17 mouse cellular contexts compared by ENCODE assay signal in the genomic region with DNA sequence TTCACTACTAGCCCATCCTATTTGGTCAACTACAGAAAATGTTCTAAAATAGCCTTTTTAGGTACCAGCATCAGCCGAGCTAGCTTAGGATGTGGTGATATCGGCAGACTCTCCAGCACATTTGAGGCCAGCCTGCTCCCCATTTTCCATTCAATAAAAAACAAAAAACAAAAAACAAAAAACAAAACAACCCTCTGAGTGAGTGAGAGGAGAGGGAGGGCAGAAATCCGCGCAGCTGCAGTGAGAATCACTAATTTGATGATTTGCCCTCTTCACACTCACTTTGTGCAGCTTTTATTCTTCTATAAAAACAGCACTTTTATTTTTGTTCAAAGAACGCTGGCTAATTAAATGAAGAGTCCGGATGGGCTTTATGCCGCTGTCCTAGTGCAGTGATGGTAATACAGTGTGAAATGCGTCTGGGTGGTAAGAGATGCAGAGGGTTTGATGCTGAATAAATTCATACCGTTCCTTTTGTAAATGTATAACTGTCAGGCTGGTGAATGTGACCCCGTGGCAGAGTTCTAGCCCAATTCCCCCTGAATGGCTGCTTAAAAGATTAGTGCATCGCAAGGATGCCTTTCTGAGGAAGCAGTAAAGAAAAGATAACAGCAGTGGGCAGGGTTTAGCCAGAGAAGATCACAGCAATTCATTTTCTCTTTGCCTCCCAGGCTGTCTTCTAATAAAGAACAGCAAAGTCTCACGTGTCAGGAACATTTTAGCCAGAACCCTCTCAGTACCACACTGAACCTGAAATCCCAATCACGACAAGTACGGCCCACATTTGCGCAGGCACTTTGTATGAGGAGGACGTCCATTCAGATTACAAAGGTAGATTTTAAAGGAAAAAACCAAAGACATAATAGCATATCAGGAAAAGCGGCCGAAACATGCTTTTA.
DNase-seq lines count a peak whose midpoint lies in the region; ATAC-seq and TF ChIP-seq lines count a peak whose summit lies in the region.
"Had no signal": no experiment of that assay in that cellular context is flagged by ENCODE, and none has a peak within 500 bp of the region (broad histone marks: within the 10 kb centered on the region; RNA-seq: fewer than 3 reads in every experiment).

No protein-coding gene starts in this region.

- H3K27ac ChIP-seq in hindbrain, embryonic 15.5 days (replicated peaks), result peak overlapping the region; percentile 39
- peak overlapping the region; percentile 67 for H3K27ac ChIP-seq in midbrain, embryonic 15.5 days
- H3K27ac ChIP-seq: liver, embryonic 12.5 days; lung, embryonic 15.5 days had no signal

- no peaks in the 10 kb centered on the region for H3K9me3 ChIP-seq in hindbrain, embryonic 15.5 days
- no peaks in the 10 kb centered on the region for H3K9me3 ChIP-seq in midbrain, embryonic 15.5 days
- H3K9me3 ChIP-seq: liver, embryonic 12.5 days; lung, embryonic 15.5 days had no signal

- no peak overlapping the region for H3K9ac ChIP-seq in hindbrain, embryonic 15.5 days
- H3K9ac ChIP-seq in midbrain, embryonic 15.5 days, result no peak overlapping the region
- H3K9ac ChIP-seq: liver, embryonic 12.5 days; lung, embryonic 15.5 days had no signal

- H3K4me2 ChIP-seq in hindbrain, embryonic 15.5 days, result peak overlapping the region; percentile 1; the same call in 1 of the 2 replicates
- H3K4me2 ChIP-seq in midbrain, embryonic 15.5 days, result peak overlapping the region; percentile 15; the same call in 1 of the 2 replicates
- H3K4me2 ChIP-seq: heart, embryonic 11.5 days; liver, embryonic 12.5 days; lung, embryonic 15.5 days had no signal

- ATAC-seq in hindbrain, embryonic 15.5 days (ENCODE audit: low FRiP score, low read depth), result no peak
- peak; percentile 59; the same call in 1 of the 2 replicates for ATAC-seq in midbrain, embryonic 15.5 days (replicated peaks)
- ATAC-seq: intestine, postnatal 0 days; liver, embryonic 12.5 days had no signal

- no peaks in the 10 kb centered on the region for H3K36me3 ChIP-seq in hindbrain, embryonic 15.5 days
- H3K36me3 ChIP-seq in midbrain, embryonic 15.5 days (replicated peaks), result no peaks in the 10 kb centered on the region
- H3K36me3 ChIP-seq: liver, embryonic 12.5 days; lung, embryonic 15.5 days had no signal

- H3K4me1 ChIP-seq in hindbrain, embryonic 15.5 days (replicated peaks), result peaks cover 17% of the 10 kb centered on the region
- peaks cover 35% of the 10 kb centered on the region for H3K4me1 ChIP-seq in midbrain, embryonic 15.5 days
- H3K4me1 ChIP-seq: lung, embryonic 15.5 days had no signal

- DNase-seq in embryo, embryonic 10 days (ENCODE audit: low spot score), result peak; percentile 23
- no peak for DNase-seq in embryo, embryonic 9.5 days (ENCODE audit: extremely low spot score)
- DNase-seq in brain, embryonic 14.5 days (ENCODE audit: low read depth), result peak; percentile 82
- DNase-seq in natural killer cell, adult 2 months (ENCODE audit: low spot score in 2 of 2), result no peak
- no peak for DNase-seq in ovary, postnatal 14 days (ENCODE audit: low spot score)
- DNase-seq in liver, result no peak
- DNase-seq: cerebellum, adult 11 months; gastrocnemius, postnatal 25 days; heart, postnatal 36 days; kidney, postnatal 14 days; left cerebral cortex, postnatal 4 days had no signal

- WGBS in hindbrain, embryonic 15.5 days, result 48% methylated on average over 18 of the region's 18 CpGs
- 18% methylated on average over 18 of the region's 18 CpGs for WGBS in midbrain, embryonic 15.5 days

- no peak for TF ChIP-seq CTCF in brain, embryonic 14.5 days (IDR thresholded peaks at IDR 0.05; ENCODE audit: borderline replicate concordance, extremely low read depth, insufficient read depth, insufficient read length)

- no peak overlapping the region for H3K4me3 ChIP-seq in hindbrain, embryonic 15.5 days
- H3K4me3 ChIP-seq in midbrain, embryonic 15.5 days, result no peak overlapping the region
- H3K4me3 ChIP-seq: liver, embryonic 12.5 days; lung, embryonic 15.5 days had no signal

- no peak for TF ChIP-seq POLR2A in brain, embryonic 14.5 days (IDR thresholded peaks at IDR 0.05; ENCODE audit: borderline replicate concordance, extremely low read depth, insufficient read depth, insufficient read length, poor library complexity, severe bottlenecking)

- H3K27me3 ChIP-seq in hindbrain, embryonic 15.5 days, result peaks cover 3% of the 10 kb centered on the region; the same call in 1 of the 2 replicates
- no peaks in the 10 kb centered on the region for H3K27me3 ChIP-seq in midbrain, embryonic 15.5 days (replicated peaks)
- H3K27me3 ChIP-seq: liver, embryonic 12.5 days; lung, embryonic 15.5 days had no signal

Comparison
In these comparisons a context has a peak if more than half of its experiments do, and no peak if none do; other contexts are left out.
1. DNase-seq: peak in embryo, embryonic 10 days (single experiment) and brain, embryonic 14.5 days (single experiment); none in embryo, embryonic 9.5 days (single experiment), natural killer cell, adult 2 months (0 of 2), ovary, postnatal 14 days (single experiment) and liver (single experiment).